Mouse (Mus musculus): Measurements from ENCODE around the gene Il2rb. TPM values are rescaled to one million over a fixed set of nuclear protein-coding genes. Genes with fewer than 3 reads are reported as not detected.

Gene Il2rb
- polyA plus RNA-seq, 1 experiment from 2014 or later: 0.39 TPM

DNA sequence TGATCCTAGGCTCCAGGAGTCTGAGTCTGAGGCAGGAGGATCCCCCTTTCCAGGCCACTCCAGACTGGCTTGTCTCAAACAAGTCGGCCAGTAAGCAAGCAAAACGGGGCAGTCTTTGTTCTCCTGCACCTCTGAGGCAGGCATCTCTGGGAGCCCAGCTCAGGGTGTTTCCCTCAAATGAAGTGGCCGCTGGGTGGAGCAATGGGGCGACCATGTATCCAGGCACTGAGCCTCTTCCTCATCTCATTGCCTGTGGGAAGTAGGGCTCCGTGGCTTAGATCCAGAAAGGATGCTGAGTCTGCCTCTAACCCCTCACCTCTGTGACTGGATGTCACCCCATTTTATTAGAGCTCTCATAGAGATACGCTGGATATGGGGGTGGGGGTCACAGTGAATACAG is 28.3 kb downstream of the Il2rb start:
- H3K27me3 ChIP-seq (ENCODE audit: control insufficient read depth, insufficient read depth, low read depth, low read length): no peaks in the 10 kb centered on the region
- no peaks in the 10 kb centered on the region for H3K9me3 ChIP-seq (ENCODE audit: control insufficient read depth, low read length)
- no peaks in the 10 kb centered on the region for H3K36me3 ChIP-seq (ENCODE audit: control insufficient read depth, insufficient read depth, low read length)
- H3K27ac ChIP-seq (ENCODE audit: low read length): no peak overlapping the region
- H3K4me2 ChIP-seq (ENCODE audit: low read depth, low read length): no peak overlapping the region
- WGBS: 26% methylated on average over 6 of the region's 6 CpGs
- no peaks in the 10 kb centered on the region for H3K4me1 ChIP-seq (replicated peaks; ENCODE audit: control insufficient read depth, insufficient read depth, low read length)
- H3K9ac ChIP-seq (ENCODE audit: low read length): no peak overlapping the region
- ATAC-seq (ENCODE audit: low read depth): no peak
- H3K4me3 ChIP-seq (ENCODE audit: low read length): no peak overlapping the region

DNA sequence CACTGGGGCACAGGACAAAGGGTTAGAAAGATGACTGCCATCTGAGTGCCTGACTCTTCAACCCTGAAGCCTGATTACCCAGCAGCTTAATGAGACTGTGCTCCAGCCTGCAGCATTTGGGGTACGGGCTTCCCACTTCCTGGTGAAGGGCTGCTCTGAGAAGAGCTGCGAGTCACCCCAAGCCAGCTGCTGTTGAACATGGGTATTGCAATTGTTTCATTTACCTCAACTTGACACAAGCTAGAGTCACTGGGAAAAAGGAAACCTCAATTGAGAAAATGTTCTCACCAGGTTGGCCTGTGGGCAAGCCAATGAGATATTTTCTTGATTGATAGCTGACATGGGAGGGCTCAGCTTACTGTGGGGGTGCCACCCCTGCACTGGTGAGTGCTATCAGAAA is 32.1 kb downstream of the Il2rb start:
- no peaks in the 10 kb centered on the region for H3K36me3 ChIP-seq (ENCODE audit: control insufficient read depth, insufficient read depth, low read length)
- H3K9me3 ChIP-seq (ENCODE audit: control insufficient read depth, low read length): no peaks in the 10 kb centered on the region
- WGBS: 30% methylated on average over 2 of the region's 2 CpGs
- no peak overlapping the region for H3K9ac ChIP-seq (ENCODE audit: low read length)
- no peak overlapping the region for H3K27ac ChIP-seq (ENCODE audit: low read length)
- H3K4me1 ChIP-seq (replicated peaks; ENCODE audit: control insufficient read depth, insufficient read depth, low read length): no peaks in the 10 kb centered on the region
- H3K27me3 ChIP-seq (ENCODE audit: control insufficient read depth, insufficient read depth, low read depth, low read length): no peaks in the 10 kb centered on the region
- no peak overlapping the region for H3K4me3 ChIP-seq (ENCODE audit: low read length)
- H3K4me2 ChIP-seq (ENCODE audit: low read depth, low read length): no peak overlapping the region
- no peak for ATAC-seq (ENCODE audit: low read depth)

DNA sequence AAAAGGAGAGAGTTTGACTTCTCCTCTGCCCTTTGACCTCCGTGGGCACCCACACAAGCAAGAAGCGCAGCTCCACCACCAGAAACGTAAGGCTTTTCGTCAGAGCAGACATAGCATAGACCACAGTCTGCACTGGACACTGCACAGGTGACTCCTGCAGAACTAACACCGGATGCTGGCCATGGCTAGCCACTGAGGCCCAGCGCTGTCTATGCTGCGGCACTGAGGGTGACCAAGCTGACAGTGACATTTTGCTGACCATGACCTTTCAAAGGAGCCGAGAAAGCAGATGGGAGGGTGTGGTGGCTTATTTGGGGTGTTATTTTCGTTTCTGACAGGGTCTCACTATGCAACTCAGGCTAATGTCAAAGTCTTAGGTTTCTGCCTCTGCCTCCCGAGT is 37.9 kb downstream of the Il2rb start:
- Histone ChIP-seq H3K27ac (ENCODE audit: low read length) (no peak overlapping the region), H3K4me3 (ENCODE audit: low read length) (no peak overlapping the region), H3K27me3 (ENCODE audit: control insufficient read depth, insufficient read depth, low read depth, low read length) (no peaks in the 10 kb centered on the region), H3K9me3 (ENCODE audit: control insufficient read depth, low read length) (no peaks in the 10 kb centered on the region), H3K4me1 (replicated peaks; ENCODE audit: control insufficient read depth, insufficient read depth, low read length) (no peaks in the 10 kb centered on the region), H3K4me2 (ENCODE audit: low read depth, low read length) (no peak overlapping the region), H3K36me3 (ENCODE audit: control insufficient read depth, insufficient read depth, low read length) (no peaks in the 10 kb centered on the region), H3K9ac (ENCODE audit: low read length) (no peak overlapping the region)
- 66% methylated on average over 10 of the region's 10 CpGs for WGBS
- ATAC-seq (ENCODE audit: low read depth): no peak

- Histone ChIP-seq H3K27ac (ENCODE audit: low read length) (no peak overlapping the region), H3K4me2 (ENCODE audit: low read depth, low read length) (no peak overlapping the region), H3K36me3 (ENCODE audit: control insufficient read depth, insufficient read depth, low read length) (no peaks in the 10 kb centered on the region), H3K9me3 (ENCODE audit: control insufficient read depth, low read length) (no peaks in the 10 kb centered on the region), H3K4me1 (replicated peaks; ENCODE audit: control insufficient read depth, insufficient read depth, low read length) (no peaks in the 10 kb centered on the region), H3K27me3 (ENCODE audit: control insufficient read depth, insufficient read depth, low read depth, low read length) (no peaks in the 10 kb centered on the region), H3K4me3 (ENCODE audit: low read length) (no peak overlapping the region), H3K9ac (ENCODE audit: low read length) (no peak overlapping the region)
- 37% methylated on average over 7 of the region's 7 CpGs for WGBS
- no peak for ATAC-seq (ENCODE audit: low read depth)
These were observed 39.0 kb downstream of the Il2rb start for GRCm38 (mm10) chr15:78456051-78456450.

- no peak for ATAC-seq (ENCODE audit: low read depth)
- 43% methylated on average over 4 of the region's 4 CpGs for WGBS
- H3K9me3 ChIP-seq (ENCODE audit: control insufficient read depth, low read length): no peaks in the 10 kb centered on the region
- no peak overlapping the region for H3K27ac ChIP-seq (ENCODE audit: low read length)
- no peaks in the 10 kb centered on the region for H3K27me3 ChIP-seq (ENCODE audit: control insufficient read depth, insufficient read depth, low read depth, low read length)
- no peak overlapping the region for H3K4me2 ChIP-seq (ENCODE audit: low read depth, low read length)
- H3K4me3 ChIP-seq (ENCODE audit: low read length): no peak overlapping the region
- H3K4me1 ChIP-seq (replicated peaks; ENCODE audit: control insufficient read depth, insufficient read depth, low read length): no peaks in the 10 kb centered on the region
- no peak overlapping the region for H3K9ac ChIP-seq (ENCODE audit: low read length)
- H3K36me3 ChIP-seq (ENCODE audit: control insufficient read depth, insufficient read depth, low read length): no peaks in the 10 kb centered on the region
These were observed 39.9 kb downstream of the Il2rb start for GRCm38 (mm10) chr15:78455168-78455567.

DNA sequence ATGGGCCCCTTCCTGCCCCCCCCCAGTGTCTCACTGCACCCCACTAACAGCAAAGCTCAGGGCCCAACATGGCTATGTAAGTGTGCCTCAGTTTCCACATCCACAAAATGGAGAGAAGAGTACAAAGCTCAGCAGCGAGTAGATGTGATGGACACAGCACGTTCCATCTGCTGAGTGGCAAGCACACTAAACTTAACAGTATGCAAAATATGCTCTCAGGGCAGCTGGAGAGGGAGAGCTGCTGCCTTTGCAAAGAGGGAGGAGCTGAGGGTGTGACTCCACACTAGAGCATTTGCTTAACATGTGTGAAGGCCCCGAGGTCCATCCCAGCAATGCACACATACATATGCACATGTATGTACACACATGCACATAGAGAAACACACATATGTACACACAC is 42.1 kb downstream of the Il2rb start:
- H3K4me1 ChIP-seq (replicated peaks; ENCODE audit: control insufficient read depth, insufficient read depth, low read length): peaks cover 2% of the 10 kb centered on the region; the same call in 1 of the 2 replicates
- no peak overlapping the region for H3K27ac ChIP-seq (ENCODE audit: low read length)
- H3K36me3 ChIP-seq (ENCODE audit: control insufficient read depth, insufficient read depth, low read length): no peaks in the 10 kb centered on the region
- WGBS: 62% methylated on average over 3 of the region's 3 CpGs
- H3K27me3 ChIP-seq (ENCODE audit: control insufficient read depth, insufficient read depth, low read depth, low read length): no peaks in the 10 kb centered on the region
- H3K4me3 ChIP-seq (ENCODE audit: low read length): no peak overlapping the region
- no peak for ATAC-seq (ENCODE audit: low read depth)
- H3K9ac ChIP-seq (ENCODE audit: low read length): no peak overlapping the region
- no peaks in the 10 kb centered on the region for H3K9me3 ChIP-seq (ENCODE audit: control insufficient read depth, low read length)
- no peak overlapping the region for H3K4me2 ChIP-seq (ENCODE audit: low read depth, low read length)

DNA sequence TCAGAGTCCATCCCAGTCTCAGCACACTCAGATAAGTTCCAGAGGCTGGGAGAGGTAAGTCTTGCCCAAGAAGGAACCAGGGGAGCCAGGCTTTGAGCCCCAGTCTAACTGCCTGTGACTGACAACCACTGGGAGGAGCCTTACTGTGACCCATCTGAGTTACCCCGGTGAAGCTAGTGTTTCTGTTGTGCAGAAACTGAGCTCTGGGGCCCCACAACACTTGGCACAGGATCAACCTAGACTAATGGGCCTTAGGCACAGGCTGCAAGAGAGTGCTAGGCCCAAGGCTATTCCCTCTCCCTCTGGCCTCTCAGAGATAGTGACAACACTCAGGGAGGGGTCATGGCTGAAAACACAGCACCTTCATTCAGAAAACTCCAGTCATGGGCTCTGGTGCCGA is 43.9 kb downstream of the Il2rb start:
- WGBS: 61% methylated on average over 2 of the region's 2 CpGs
- ATAC-seq (ENCODE audit: low read depth): no peak
- Histone ChIP-seq H3K27ac (ENCODE audit: low read length) (no peak overlapping the region), H3K4me2 (ENCODE audit: low read depth, low read length) (no peak overlapping the region), H3K9me3 (ENCODE audit: control insufficient read depth, low read length) (no peaks in the 10 kb centered on the region), H3K4me3 (ENCODE audit: low read length) (no peak overlapping the region), H3K9ac (ENCODE audit: low read length) (no peak overlapping the region), H3K4me1 (replicated peaks; ENCODE audit: control insufficient read depth, insufficient read depth, low read length) (peaks cover 4% of the 10 kb centered on the region; the same call in 1 of the 2 replicates), H3K27me3 (ENCODE audit: control insufficient read depth, insufficient read depth, low read depth, low read length) (no peaks in the 10 kb centered on the region), H3K36me3 (ENCODE audit: control insufficient read depth, insufficient read depth, low read length) (no peaks in the 10 kb centered on the region)

DNA sequence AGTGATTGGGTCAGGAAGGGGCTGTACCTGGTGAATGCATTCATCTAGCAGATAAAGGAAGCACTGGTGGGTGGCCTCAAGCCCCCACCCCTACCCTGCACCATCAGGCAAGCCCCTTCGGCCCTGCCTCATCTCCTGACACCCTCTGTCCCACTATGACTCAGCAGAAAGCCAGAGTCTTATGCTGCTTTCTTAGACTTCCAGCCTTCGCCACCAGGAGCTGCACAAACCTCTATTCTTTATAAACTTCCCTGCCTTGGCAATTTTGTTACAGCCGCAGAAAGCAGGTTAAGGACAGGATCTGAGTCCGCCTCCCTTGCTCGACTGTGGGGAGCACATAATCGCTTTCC is 44.7 kb downstream of the Il2rb start:
- Histone ChIP-seq H3K4me1 (replicated peaks; ENCODE audit: control insufficient read depth, insufficient read depth, low read length) (peaks cover 4% of the 10 kb centered on the region; the same call in 1 of the 2 replicates), H3K27ac (ENCODE audit: low read length) (no peak overlapping the region), H3K27me3 (ENCODE audit: control insufficient read depth, insufficient read depth, low read depth, low read length) (no peaks in the 10 kb centered on the region), H3K4me3 (ENCODE audit: low read length) (no peak overlapping the region), H3K36me3 (ENCODE audit: control insufficient read depth, insufficient read depth, low read length) (no peaks in the 10 kb centered on the region), H3K4me2 (ENCODE audit: low read depth, low read length) (no peak overlapping the region), H3K9ac (ENCODE audit: low read length) (no peak overlapping the region), H3K9me3 (ENCODE audit: control insufficient read depth, low read length) (no peaks in the 10 kb centered on the region)
- no peak for ATAC-seq (ENCODE audit: low read depth)
- 82% methylated on average over 6 of the region's 6 CpGs for WGBS

DNA sequence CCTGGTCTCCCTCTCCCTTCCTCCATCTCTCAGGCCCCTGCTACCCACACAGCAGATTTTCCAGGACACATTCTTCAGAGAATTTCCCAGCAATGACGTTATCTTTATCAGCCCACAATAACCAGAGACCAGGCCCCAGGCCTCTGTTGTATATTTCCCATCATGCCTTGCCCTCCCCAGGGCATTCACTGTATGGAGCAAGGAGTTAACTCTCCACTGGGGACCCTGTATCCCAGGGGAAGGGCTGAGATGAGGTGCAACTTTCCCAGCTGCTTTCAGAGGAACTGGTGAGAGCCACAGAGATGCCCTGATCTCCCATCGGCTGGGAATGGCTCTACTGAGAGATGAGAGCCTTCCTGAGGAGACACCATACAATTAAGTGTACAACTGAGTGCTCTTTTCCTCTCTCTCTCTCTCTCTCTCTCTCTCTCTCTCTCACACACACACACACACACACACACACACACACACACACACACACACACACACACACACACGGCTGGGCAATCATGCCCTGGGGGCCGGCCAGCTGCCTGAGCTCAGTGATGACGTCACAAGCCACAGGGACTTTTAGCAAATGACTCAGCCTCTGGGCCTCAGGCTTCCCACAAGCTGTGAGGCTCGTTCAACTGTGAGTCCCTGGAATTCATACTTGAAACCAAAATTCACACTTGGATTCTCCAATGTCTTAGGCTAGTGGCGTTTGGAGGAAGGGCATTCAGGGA is 45.2 kb downstream of the Il2rb start:
- Histone ChIP-seq H3K9ac (ENCODE audit: low read length) (no peak overlapping the region), H3K27ac (ENCODE audit: low read length) (no peak overlapping the region), H3K27me3 (ENCODE audit: control insufficient read depth, insufficient read depth, low read depth, low read length) (no peaks in the 10 kb centered on the region), H3K4me1 (replicated peaks; ENCODE audit: control insufficient read depth, insufficient read depth, low read length) (peaks cover 4% of the 10 kb centered on the region; the same call in 1 of the 2 replicates), H3K4me3 (ENCODE audit: low read length) (no peak overlapping the region), H3K4me2 (ENCODE audit: low read depth, low read length) (no peak overlapping the region), H3K36me3 (ENCODE audit: control insufficient read depth, insufficient read depth, low read length) (no peaks in the 10 kb centered on the region), H3K9me3 (ENCODE audit: control insufficient read depth, low read length) (no peaks in the 10 kb centered on the region)
- 27% methylated on average over 7 of the region's 7 CpGs for WGBS
- ATAC-seq (ENCODE audit: low read depth): no peak

DNA sequence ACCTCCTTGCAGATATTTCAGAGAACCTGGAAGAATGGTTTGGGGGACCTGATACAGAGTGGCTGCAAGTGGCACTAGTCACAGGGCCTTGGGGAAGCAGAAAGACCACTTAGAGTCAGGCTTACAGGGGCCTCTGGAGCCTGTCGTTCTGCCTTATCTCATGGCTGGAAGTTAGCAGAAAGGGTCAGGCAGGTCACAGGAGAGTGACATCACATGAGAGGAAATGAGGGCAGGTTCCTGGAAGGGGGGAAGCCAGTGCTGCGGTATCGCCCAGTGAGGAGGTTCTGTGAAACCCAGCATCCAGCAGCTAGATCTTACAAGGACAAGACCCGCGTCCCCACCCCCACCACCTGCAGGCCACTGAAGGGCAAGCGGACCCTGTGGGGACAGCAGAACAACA is 45.9 kb downstream of the Il2rb start:
- no peak for ATAC-seq (ENCODE audit: low read depth)
- peak overlapping the region; percentile 6; the same call in 1 of the 2 replicates for H3K27ac ChIP-seq (ENCODE audit: low read length)
- no peaks in the 10 kb centered on the region for H3K27me3 ChIP-seq (ENCODE audit: control insufficient read depth, insufficient read depth, low read depth, low read length)
- H3K4me2 ChIP-seq (ENCODE audit: low read depth, low read length): no peak overlapping the region
- H3K36me3 ChIP-seq (ENCODE audit: control insufficient read depth, insufficient read depth, low read length): no peaks in the 10 kb centered on the region
- H3K4me1 ChIP-seq (replicated peaks; ENCODE audit: control insufficient read depth, insufficient read depth, low read length): peaks cover 4% of the 10 kb centered on the region; the same call in 1 of the 2 replicates
- H3K9me3 ChIP-seq (ENCODE audit: control insufficient read depth, low read length): no peaks in the 10 kb centered on the region
- 63% methylated on average over 6 of the region's 6 CpGs for WGBS
- H3K9ac ChIP-seq (ENCODE audit: low read length): no peak overlapping the region
- H3K4me3 ChIP-seq (ENCODE audit: low read length): no peak overlapping the region

Measured in lung, embryonic 16.5 days (tissue).